Mouse (Mus musculus): ENCODE measurements around the gene Gm13275.
"Not testable (repeated sequence)": the region's sequence is repeated elsewhere in the genome, so short reads cannot be mapped to it uniquely, and the experiment has no call there.

The Gm13275 gene

GRCm38 (mm10) chr4:88815928-88816327, 21.6 kb downstream of the Gm13275 start, which contains the start of gene Ifna7:
Gene Ifna7 (plus strand): TSS chr4:88816228.
- TF ChIP-seq GATA4 (IDR thresholded peaks at IDR 0.05; ENCODE audit: insufficient replicate concordance, low read length): no peak

GRCm38 (mm10) chr4:88819659-88820058, 25.4 kb downstream of the Gm13275 start, which contains the start of gene Ifna11:
Gene Ifna11 (plus strand): TSS chr4:88819959.
- TF ChIP-seq GATA4 (IDR thresholded peaks at IDR 0.05; ENCODE audit: insufficient replicate concordance, low read length): no peak

DNA sequence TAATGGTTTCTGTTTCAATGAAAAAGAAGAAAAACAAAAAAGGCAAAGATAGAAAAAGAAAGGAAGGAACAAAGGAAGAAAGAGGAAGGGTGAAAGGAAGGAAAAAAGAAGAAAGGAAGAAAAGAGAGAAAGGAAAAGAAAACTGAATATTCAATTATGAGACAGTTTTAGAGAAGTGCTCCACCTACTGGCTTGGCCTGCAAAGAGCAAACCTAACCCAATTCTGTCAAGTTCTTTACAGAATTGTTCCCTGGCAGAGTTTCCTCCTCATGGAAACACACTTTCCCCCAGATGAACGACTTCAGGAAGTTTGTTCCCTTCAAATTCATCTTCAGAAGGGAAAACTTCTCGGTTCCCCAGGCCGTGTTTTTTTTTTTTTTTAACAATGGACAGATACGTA, 28.7 kb downstream of the Gm13275 start:
- TF ChIP-seq GATA4 (IDR thresholded peaks at IDR 0.05; ENCODE audit: insufficient replicate concordance, low read length): no peak

- not testable (repeated sequence) for TF ChIP-seq GATA4 (IDR thresholded peaks at IDR 0.05; ENCODE audit: insufficient replicate concordance, low read length)
These were observed 32.8 kb downstream of the Gm13275 start, which contains the start of gene Ifna6 for GRCm38 (mm10) chr4:88827116-88827515. Gene Ifna6 (plus strand): TSS chr4:88827416.

DNA sequence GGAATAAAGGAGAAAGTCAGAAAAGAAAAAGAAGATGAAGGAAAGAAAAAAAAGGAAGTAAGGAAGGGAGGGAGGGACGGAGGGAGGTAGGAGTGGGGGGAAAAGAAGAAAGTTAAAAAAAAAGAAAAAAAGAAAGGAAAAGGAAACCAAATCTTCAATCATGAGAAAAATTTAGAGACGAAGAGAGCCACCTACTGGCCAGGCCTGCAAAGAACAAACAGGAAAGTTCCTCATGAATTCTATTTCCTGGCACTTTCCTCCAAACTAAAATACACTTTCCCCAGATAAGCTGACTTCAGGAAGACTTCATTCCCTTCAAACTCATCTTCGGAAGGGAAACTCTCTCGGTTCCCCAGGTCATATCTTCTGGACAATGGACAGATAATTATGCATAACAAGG, 36.2 kb downstream of the Gm13275 start:
- TF ChIP-seq GATA4 (IDR thresholded peaks at IDR 0.05; ENCODE audit: insufficient replicate concordance, low read length): no peak

GRCm38 (mm10) chr4:88835225-88835624, 40.9 kb downstream of the Gm13275 start, which contains the start of gene Ifna5:
Gene Ifna5 (plus strand): TSS chr4:88835525.
- not testable (repeated sequence) for TF ChIP-seq GATA4 (IDR thresholded peaks at IDR 0.05; ENCODE audit: insufficient replicate concordance, low read length)

DNA sequence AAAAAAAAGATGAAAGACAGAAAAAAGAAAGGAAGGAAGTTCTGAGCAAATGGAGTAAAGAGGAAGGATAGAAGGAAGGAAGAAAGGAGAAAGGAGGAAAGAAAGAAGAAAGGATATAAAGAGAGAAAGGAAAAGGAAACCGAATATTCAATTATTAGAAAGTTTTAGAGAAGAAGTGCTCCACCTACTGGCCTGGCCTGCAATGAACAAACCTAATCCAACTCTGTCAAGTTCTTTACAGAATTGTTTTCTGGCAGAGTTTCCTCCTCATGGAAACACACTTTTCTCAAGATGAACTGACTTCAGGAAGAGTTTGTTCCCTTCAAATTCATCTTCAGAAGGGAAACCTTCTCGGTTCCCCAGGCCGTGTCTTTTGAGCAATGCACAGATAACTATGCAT, 44.5 kb downstream of the Gm13275 start:
- TF ChIP-seq GATA4 (IDR thresholded peaks at IDR 0.05; ENCODE audit: insufficient replicate concordance, low read length): no peak

- no peak for TF ChIP-seq GATA4 (IDR thresholded peaks at IDR 0.05; ENCODE audit: insufficient replicate concordance, low read length)
These were observed 45.8 kb downstream of the Gm13275 start for GRCm38 (mm10) chr4:88840058-88840457.

GRCm38 (mm10) chr4:88841438-88841911, 47.2 kb downstream of the Gm13275 start, which contains the start of gene Ifna4:
Gene Ifna4 (plus strand): TSS chr4:88841861.
- TF ChIP-seq GATA4 (IDR thresholded peaks at IDR 0.05; ENCODE audit: insufficient replicate concordance, low read length): no peak

Measured in liver, adult (tissue).